Mouse (Mus musculus): Measurements from ENCODE around the gene Zfp874a. TPM values are rescaled to one million over a fixed set of nuclear protein-coding genes. Genes with fewer than 3 reads are reported as not detected.
"Not testable (repeated sequence)": the region's sequence is repeated elsewhere in the genome, so short reads cannot be mapped to it uniquely, and the experiment has no call there.

The Zfp874a gene
- total RNA-seq, 2 experiments from 2014 or later, result 6.6 to 8.0 TPM

DNA sequence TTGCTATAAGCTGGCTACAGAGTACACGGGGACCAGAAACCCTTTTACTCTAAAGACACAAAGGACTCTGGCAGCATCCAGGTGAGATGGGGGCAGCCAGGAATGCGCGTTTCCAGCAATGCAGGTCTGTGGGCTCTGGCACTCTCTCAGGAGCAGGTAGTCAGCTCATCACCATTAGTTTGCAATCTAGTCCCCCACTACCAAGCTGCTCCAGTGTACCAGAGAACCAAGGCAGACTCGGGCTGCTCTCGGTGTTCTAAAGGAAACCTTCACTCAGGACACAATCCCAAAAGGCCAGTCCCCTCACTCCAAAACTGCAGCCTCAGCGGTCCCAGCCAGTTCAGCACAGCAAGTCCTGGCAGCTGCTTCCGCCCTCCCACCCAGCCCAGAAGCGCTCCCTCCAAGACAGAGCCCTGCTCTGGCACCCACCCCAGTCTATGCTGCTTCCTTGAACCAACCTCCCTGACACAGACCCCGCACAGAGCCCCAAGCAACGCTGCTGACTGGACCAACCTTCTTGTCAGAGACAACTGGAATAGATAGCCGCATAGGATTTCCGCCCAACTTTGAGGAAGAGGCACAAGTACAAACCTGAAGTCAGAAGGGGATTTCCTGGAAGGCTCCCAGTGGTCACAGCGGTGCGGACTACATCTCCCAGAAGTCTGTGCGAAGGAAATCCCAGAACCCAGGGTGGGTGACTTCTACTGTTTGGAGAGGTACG, 52.1 kb downstream of the Zfp874a start, which contains the start of gene Zfp429:
TSS of gene Zfp429 (minus strand) at position 637 of the 721 bp plus-strand sequence.
- DNase-seq (ENCODE audit: low spot score), result peak; percentile 71

DNA sequence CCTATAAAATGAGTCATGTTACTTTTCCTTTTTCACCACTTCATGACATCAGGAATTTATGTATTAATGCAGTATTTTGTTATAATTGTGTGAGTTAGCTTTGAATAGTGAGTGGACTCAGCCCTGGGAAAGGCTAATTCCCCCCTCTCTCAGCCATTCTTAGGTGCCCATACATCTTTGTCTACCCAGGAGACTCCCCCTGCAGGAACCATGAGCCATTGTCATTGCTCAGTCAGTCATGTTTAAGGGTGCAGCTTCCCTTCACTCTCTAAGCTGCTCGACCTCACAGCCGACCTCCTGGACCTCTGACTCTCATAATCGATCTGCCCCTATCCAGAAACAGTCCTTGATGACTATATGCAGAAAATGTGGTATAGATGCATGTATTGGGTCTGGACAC, 75.2 kb downstream of the Zfp874a start:
- not testable (repeated sequence) for DNase-seq (ENCODE audit: low spot score)

DNA sequence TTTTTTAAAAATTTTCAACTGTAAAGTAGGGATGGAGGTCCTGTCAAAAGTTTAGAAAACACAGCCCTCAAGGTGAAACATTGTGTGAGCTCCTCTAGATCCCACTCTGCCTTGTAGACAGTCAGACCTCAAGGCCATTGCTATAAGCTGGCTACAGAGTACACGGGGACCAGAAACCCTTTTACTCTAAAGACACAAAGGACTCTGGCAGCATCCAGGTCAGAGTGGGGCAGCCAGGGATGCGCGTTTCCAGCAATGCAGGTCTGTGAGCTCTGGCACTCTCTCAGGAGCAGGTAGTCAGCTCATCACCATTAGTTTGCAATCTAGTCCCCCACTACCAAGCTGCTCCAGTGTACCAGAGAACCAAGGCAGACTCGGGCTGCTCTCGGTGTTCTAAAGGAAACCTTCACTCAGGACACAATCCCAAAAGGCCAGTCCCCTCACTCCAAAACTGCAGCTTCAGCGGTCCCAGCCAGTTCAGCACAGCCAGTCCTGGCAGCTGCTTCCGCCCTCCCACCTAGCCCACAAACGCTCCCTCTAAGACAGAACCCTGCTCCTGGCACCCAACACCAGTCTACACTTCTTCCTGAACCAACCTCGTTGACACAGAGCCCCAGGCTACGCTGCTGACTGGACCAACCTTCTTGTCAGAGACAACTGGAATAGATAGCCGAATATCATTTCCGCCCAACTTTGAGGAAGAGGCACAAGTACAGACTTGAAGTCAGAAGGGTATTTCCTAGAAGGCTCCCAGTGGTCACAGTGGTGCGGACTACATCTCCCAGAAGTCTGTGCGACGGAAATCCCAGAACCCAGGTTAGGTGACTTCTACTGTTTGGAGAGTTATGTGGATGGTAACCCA, 76.1 kb downstream of the Zfp874a start, which contains the start of the genes Gm28041 and Zfp456:
TSS of gene Gm28041 (minus strand) at position 684 of the 862 bp plus-strand sequence.
TSS of gene Zfp456 (minus strand) at position 761 of the 862 bp plus-strand sequence.
- peak; percentile 68 for DNase-seq (ENCODE audit: low spot score)

Other genes with a start within 250 kb of the Zfp874a start
- gene Zfp458, start 173.2 kb downstream of the Zfp874a start, total RNA-seq (2021), result 1 to 10 TPM; 1.0 to 1.5 TPM
- 1 to 10 TPM; 5.1 to 5.4 TPM for gene Zfp457, start 145.1 kb downstream of the Zfp874a start, total RNA-seq (2021)
- gene Zfp595, start 119.1 kb downstream of the Zfp874a start, total RNA-seq (2021), result 1 to 10 TPM; 1.6 to 2.0 TPM
- gene Gm28044, start 91.1 kb downstream of the Zfp874a start, total RNA-seq (2021), result under 1 TPM; 0.78 to 0.93 TPM
- gene Zfp953, start 91.0 kb downstream of the Zfp874a start, total RNA-seq (2021), result under 1 TPM; 0.71 to 0.73 TPM
- gene Gm28041, start 75.9 kb downstream of the Zfp874a start, total RNA-seq (2021), result under 1 TPM in 1 of 2 experiments, not detected in 1; 0.47 TPM
- under 1 TPM; 0.14 to 0.34 TPM for gene Zfp456, start 75.8 kb downstream of the Zfp874a start, total RNA-seq (2021)
- 1 to 10 TPM; 1.6 to 2.0 TPM for gene Zfp429, start 51.8 kb downstream of the Zfp874a start, total RNA-seq (2021)
- gene Zfp459, start 30.2 kb downstream of the Zfp874a start, total RNA-seq (2021), result under 1 TPM; 0.27 to 0.81 TPM
- gene Zfp874b, start 32.6 kb upstream of the Zfp874a start, total RNA-seq (2021), result 10 to 100 TPM; 14.2 to 19.2 TPM
- 1 to 10 TPM; 3.4 to 4.2 TPM for gene Zfp58, start 48.9 kb upstream of the Zfp874a start, total RNA-seq (2021)
- not detected for gene Gm26965, start 74.5 kb upstream of the Zfp874a start, total RNA-seq (2021)
- 1 to 10 TPM; 3.0 to 3.8 TPM for gene Zfp87, start 74.6 kb upstream of the Zfp874a start, total RNA-seq (2021)
- 1 to 10 TPM; 1.6 to 1.9 TPM for gene Zfp748, start 102.2 kb upstream of the Zfp874a start, total RNA-seq (2021)
- gene Zfp729b, start 158.1 kb upstream of the Zfp874a start, total RNA-seq (2021), result 1 to 10 TPM; 2.7 to 2.9 TPM
- gene Gm49345, start 186.1 kb upstream of the Zfp874a start, total RNA-seq (2021), result under 1 TPM; 0.17 to 0.80 TPM
- 1 to 10 TPM; 2.8 to 3.5 TPM for gene Zfp729a, start 186.2 kb upstream of the Zfp874a start, total RNA-seq (2021)
- gene Zfp738, start 235.4 kb upstream of the Zfp874a start, total RNA-seq (2021), result 1 to 10 TPM; 2.5 to 2.9 TPM

Data from gastrocnemius, adult 18-20 months (tissue).